Mouse (Mus musculus) cerebellum, postnatal 4 days (tissue): ENCODE data around the gene Comt.

Experiments used
- DNase-seq, 2 experiments: peaks; one replicate each; pipeline ENCODE4 v3.0.0; 2022; ENCODE audit warnings: low spot score in 2 of 2, mixed read lengths in 1 of 2

Gene Comt

DNA sequence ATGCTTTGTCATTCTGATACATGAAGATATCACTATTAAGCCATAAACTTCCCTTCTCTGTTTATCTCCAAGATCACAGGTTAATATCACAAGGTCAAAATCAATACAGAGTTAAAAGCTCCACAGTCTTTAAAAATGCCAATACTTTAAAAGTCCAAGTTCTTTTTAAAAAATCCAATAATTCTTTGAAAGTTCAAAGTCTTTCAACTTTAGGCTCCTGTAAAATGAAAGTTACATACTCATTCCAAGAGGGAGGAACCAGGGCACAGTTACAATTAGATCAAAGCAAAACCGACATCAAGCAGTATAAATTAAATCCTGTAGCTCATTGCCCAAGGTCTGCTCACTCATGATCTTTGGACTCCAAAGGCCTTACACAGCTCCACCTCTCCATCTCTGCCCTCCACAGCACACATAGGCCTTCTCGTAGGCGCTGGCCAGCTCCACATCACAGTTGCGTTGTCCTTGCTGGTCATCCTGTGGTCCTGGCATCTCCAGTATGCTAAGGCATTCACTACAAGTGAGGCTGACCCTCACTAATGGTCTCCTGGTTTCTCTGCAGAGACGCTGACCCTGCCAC, 6.8 kb upstream of the Comt start:
- no peak for DNase-seq

DNA sequence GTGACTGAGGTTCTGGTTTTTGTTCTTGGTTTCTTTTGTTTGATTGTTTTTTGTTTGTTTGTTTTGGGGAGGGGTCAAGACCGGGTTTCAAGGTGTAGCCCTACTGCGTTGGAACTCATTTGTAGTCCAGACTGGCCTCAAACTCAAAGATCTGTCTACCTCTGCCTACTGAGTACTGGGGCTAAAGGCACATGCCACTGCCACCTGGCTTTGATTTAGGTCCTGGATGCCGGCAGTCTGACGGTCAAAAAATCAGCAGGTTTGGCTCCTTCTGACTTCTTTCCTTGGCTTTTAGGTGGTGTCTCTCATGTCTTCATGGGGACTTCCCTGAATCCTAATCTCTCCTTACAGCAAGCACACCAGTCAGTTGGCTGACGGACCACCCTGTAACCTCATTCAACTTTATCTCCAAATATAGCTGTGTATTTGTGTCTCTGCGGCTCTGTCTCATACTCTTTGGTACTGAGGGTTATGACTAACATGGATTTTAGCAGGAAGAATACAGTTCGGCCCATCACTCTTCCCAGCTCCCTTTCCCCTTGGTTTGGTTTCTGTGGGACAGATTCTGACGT, 4.1 kb upstream of the Comt start:
- no peak for DNase-seq

- no peak for DNase-seq
Measured at GRCm38 (mm10) chr16:18429641-18430040, 3.0 kb upstream of the Comt start.

GRCm38 (mm10) chr16:18428516-18429042, 1.9 kb upstream of the Comt start:
- DNase-seq: no peak

GRCm38 (mm10) chr16:18428011-18428515, 1.4 kb upstream of the Comt start:
- no peak for DNase-seq

DNA sequence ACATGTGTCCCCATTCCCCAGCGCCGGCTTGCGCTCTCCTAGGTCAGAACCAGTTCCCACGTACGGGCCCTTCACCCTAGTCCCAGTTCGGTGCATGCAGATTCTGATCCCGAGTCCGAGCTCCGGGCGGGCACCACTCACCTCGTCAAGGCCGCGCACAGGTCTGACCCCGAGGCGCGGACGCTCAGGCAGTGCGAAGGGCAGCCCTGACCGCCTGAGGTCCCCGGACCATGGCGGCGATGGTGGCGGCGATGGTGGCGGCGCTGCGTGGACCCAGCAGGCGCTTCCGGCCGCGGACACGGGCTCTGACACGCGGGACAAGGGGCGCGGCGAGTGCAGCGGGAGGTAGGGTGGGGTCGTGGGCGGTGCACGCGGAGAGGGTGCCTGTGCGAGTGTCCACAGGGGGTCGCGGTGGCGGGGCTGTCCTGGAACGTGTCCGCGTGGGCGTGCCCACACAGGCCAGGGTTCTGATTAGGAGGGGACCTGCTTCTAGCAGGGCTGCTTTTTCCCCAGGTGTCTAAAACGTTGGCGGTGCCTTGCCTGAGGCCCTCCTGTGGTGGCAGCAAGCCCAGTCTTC, 349 bp downstream of the Comt start, which contains the start of gene Txnrd2:
TSS of gene Txnrd2 (plus strand) at position 170 of the 577 bp plus-strand sequence.
- peak; percentile 57 to 70 for DNase-seq

GRCm38 (mm10) chr16:18425475-18426214, 1.0 kb downstream of the Comt start:
- DNase-seq: no peak

GRCm38 (mm10) chr16:18424364-18425045, 2.1 kb downstream of the Comt start:
- DNase-seq: no peak

DNA sequence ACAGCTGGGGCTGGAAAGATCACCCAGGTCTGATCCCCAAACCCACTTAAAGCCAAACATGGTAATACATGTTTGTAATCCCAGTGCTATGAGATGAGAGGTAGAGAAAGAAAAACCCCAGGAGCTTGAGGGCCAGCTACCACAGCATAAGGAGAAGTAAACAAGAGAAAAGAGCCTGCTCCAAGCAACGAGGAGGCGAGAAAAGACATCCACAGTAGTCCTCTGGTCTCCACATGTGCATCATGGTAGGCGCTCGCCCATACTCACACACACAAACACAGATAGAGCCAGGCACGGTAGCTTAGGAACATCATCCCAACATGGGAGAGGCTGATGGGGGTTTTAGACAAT, 2.8 kb downstream of the Comt start:
- no peak for DNase-seq

GRCm38 (mm10) chr16:18423203-18423914, 3.3 kb downstream of the Comt start:
- DNase-seq: no peak

- no peak for DNase-seq
Measured at GRCm38 (mm10) chr16:18420571-18420970, 6.1 kb downstream of the Comt start.

GRCm38 (mm10) chr16:18419603-18420026, 7.0 kb downstream of the Comt start:
- DNase-seq: no peak

- no peak for DNase-seq
Measured at GRCm38 (mm10) chr16:18418756-18419602, 7.7 kb downstream of the Comt start.

GRCm38 (mm10) chr16:18417491-18417890, 9.2 kb downstream of the Comt start:
- no peak for DNase-seq

DNA sequence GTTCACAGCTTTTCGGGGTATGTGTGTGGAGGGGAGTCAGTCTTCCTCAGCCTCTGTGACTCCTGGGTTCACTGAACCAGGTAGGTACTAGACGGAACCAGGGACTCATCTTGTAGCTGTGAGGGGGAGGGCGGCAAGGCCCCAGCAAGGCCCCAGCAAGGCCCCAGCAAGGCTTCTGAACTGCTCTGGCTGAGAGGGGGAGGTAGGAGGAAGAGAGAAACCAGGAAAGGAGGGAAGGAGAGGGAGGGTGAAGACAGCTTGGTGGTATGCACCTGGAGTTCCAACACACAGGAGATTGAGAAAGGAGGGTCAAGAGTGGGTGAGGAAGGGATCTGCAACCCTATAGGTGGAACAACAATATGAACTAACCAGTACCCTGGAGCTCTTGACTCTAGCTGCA, 9.8 kb downstream of the Comt start:
- DNase-seq: no peak

DNA sequence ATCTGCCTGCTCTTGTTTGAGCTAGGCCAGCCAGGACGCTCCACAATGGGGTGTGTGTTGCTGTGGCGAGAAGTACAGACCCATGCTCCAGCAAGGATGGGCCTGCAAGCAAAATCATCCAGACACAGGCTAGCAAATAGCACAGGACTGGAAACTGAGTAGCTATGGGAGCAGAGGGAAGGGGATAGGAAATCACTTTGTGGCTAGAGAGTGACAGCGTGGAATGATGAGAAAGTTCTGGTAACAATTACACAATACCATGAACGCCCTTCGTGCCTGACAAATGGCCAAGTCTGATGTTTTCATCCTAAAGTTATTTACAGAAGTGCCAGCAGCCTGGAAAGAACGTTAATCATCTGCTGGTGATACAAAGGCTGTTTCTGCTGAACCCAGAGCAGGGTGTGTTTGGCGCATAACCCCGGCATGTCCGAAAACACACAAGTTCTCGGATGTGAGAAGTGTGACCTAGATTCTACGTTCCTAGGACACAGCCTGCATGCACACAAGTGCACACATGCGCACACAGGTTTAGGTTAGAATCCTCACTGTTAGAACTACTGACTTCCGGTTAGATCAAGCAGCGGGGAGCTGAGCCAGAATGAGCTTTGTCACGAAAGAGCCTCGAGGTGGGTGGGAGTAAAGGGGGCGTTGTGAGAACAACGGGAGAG, 10.4 kb downstream of the Comt start:
- DNase-seq: no peak

- no peak for DNase-seq
Measured at GRCm38 (mm10) chr16:18413032-18413816, 13.4 kb downstream of the Comt start.

DNA sequence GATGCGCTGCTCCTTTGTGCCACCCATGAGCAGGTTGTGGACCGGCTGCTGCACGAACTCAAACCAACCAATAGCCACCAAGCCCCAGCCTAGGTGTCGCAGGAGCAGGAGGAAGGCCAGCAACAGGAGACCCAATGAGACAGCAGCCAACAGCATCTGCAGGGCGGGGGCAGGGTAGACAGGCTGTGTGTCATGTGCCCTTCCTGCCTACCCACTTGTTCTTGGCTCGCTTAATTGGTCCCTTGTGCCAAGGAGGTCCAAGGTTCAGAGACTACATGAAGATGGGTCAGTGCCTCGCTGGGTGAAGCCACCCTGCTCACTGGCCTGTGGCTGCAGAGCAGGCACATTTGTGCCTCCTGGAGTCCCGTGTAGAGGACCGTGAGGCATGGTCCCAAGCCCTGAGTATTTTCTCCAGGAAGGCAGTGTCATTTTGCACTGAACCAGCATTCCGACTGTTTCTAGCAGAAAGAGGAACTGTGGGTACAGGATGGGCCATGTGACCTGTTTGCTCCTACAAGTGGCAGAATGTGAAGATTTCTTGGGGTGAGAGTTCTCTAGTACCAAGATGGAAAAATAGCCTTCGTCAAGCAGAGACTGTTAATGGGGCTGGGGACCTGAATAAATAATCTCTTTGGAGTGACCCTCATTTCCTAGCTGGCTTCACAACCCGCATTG, 14.7 kb downstream of the Comt start:
- no peak for DNase-seq
